Mouse (Mus musculus) gastrocnemius, adult 2 months (tissue): Measurements from ENCODE around the gene Cacna2d2. TPM values are rescaled to one million over a fixed set of nuclear protein-coding genes. Genes with fewer than 3 reads are reported as not detected.
"Not testable (repeated sequence)": the region's sequence is repeated elsewhere in the genome, so short reads cannot be mapped to it uniquely, and the experiment has no call there.

Experiments
- DNase-seq: peaks from one replicate; pipeline ENCODE4 v3.0.0; 2022
- H3K27ac ChIP-seq: fragments of 200-600 bp; 2 replicates; pipeline ENCODE4 v1.8.1; 2022; ENCODE audit warnings: mild to moderate bottlenecking
- H3K4me3 ChIP-seq: fragments of 200-600 bp; 2 replicates; pipeline ENCODE4 v1.8.1; 2022; ENCODE audit warnings: mild to moderate bottlenecking, moderate library complexity
- CTCF ChIP-seq: fragments of 200-600 bp; IDR thresholded peaks from 2 replicates; pipeline ENCODE4 v1.8.1; 2022; ENCODE audit warnings: antibody characterized with exemption, mild to moderate bottlenecking, moderate library complexity
- intact Hi-C: fragments of 180-260 bp; cut with DNase I; formaldehyde crosslinking; loops from one replicate; pipeline ENCODE4 v1.15.1; 2025
- total RNA-seq, 2 experiments: library from RNA; stranded (reverse); gene quantifications; 2 replicates each; pipeline ENCODE4 v1.2.3; 2021

Cacna2d2 gene
- total RNA-seq, 2 experiments from 2014 or later = 0.28 to 0.73 TPM

DNA sequence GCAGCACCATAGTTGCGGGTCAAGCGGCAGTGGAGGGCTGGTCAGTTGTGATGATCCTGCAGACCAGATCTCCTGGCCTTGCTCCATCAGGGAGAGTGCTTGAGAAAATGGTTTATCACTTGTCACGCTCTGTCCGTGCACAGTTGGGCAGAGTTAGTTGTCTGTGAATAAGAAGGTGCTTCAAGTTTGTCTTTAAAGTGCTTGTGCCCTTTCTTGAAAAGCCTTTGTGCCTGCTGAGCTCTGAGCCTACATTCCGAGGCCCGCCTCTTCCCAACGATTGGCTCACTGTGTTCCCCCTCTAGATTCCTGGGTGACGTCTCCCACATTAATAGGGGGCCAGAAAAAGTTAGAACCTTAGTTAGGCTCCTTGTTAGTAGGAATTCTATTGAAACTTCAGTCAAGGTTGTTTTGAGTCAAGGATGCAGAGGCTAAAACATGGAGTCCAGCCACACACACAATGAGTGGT is 152.5 kb downstream of the Cacna2d2 start:
- no peak for TF ChIP-seq CTCF
- DNase-seq = no peak
- Histone ChIP-seq H3K4me3 (peak overlapping the region; percentile 78), H3K27ac (peak overlapping the region; percentile 85)
- intact Hi-C loops = no loop called here

DNA sequence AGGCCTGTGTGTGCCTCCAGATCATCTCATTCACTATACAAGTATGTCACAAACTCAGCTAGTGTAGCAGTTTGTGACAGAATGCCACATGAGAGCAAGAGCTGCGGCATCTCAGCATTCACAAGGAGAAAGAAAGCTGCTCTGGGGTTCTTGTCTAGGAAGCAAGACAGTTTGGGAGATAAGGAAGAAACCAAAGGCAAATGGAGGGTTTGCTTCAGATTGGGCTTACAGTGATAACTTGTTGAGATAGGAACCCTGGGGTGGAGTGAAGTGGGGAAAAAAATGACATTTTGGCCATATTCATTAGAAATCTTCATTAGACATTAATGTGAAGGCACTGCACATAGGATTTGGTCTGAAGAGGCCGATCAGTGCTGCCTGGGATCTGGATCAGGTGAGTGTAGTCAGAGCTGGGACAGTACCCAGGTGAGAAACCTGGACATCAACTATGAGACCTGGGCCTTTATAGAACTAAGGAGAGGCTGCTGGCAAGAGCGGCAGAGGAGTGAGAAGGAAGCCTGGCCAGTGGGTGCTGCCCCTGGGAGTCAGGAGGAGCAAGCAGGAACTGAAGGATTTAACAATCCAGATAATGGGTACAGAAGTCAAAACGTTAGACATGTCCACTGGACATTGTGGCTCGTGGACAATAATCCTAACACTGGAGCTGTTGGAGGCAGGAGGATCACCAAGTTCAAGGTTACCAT is 153.4 kb downstream of the Cacna2d2 start:
- TF ChIP-seq CTCF = no peak
- Histone ChIP-seq H3K27ac (peak overlapping the region; percentile 85; the same call in 1 of the 2 replicates), H3K4me3 (no peak overlapping the region)
- intact Hi-C loops = no loop called here
- no peak for DNase-seq

DNA sequence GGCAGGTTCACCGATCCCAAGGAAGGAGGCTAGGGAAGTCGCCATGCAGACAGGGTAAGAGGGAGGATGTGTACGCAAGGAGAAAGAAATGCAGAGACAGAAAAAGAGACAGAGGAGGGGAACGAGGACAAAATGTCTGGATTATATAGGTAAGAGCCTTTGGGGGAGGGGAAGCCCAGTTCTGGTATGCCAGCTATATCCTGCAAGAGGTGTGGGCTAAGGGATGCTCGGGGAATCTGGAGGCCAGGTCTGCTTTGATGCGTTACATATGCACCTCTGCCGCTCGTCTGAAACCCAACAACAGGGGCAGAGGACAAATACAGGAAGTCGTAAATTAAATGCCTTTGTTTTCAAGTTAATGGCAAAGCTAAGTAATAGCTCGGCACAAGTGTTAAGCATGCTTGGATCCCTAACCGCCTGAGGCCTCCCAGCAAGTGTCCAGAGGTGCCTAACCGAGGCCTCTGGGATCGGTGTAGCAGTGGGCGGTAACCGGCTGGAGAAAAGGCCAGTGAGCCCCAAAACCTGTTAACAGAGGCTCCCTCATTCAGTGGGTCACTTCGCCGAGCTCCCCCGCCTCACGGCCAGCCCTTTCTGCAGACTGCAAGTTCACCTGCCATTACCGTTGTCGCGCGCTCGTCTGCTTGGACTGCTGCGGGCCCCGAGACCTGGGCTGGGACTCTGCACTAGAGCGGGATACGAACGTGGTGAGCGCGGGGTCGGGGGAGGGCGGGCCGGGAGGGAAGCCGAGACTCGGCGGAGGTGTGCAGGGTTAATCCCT is 154.3 kb downstream of the Cacna2d2 start:
- no peak for DNase-seq
- H3K27ac ChIP-seq = peak overlapping the region; percentile 99
- intact Hi-C loops = no loop called here
- H3K4me3 ChIP-seq = peak overlapping the region; percentile 89
- TF ChIP-seq CTCF = no peak

DNA sequence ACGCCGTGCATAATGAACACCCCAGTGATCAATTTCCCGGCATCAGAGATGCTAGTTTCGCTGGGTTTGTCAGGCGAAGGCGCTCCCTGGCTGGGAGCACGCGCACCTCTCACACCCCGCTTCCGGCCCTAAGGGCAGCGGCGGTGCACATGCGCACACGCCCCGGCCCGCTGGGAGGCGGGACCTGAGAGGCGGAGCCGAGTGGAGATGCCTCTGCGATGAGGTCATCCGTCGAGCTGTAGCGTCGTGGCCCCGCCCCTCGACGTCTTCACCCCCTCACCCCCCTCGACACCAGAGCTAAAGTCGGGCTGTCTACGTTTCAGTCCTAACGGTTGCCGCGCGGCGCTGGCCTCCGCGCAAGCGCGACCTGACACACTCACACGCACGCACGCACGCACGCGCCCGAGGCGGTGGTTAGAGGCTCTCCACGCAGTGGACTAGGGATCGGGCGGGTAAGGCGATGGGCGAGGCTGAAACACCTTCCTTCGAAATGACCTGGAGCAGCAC is 155.0 kb downstream of the Cacna2d2 start:
- DNase-seq = peak; percentile 97
- peak overlapping the region; percentile 99 for H3K27ac ChIP-seq
- no peak for TF ChIP-seq CTCF
- peak overlapping the region; percentile 89 for H3K4me3 ChIP-seq
- intact Hi-C loops = no loop called here

DNA sequence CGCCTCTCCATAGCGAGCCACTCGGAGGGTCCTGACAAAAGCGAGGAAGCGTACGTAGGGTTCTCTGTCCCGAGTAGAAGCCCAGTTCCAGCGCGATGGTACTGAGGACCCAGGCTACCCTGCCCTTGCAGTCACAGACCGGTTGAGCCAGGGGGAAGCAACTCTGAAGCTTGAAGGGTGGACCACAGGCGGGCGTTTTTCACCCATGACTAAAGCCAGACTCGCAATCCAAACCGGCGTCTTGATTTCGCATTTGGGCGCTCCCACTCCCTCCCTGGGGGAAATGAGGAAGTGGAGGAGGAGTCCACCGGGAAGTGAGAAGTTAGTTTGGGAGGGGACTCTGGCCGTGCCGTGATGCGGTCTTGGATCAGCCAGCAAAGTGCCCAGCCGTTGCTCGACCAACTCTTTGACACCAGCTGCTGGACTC is 155.6 kb downstream of the Cacna2d2 start:
- intact Hi-C loops = no loop called here
- TF ChIP-seq CTCF = no peak
- DNase-seq = peak; percentile 79
- Histone ChIP-seq H3K27ac (peak overlapping the region; percentile 99), H3K4me3 (peak overlapping the region; percentile 89)

DNA sequence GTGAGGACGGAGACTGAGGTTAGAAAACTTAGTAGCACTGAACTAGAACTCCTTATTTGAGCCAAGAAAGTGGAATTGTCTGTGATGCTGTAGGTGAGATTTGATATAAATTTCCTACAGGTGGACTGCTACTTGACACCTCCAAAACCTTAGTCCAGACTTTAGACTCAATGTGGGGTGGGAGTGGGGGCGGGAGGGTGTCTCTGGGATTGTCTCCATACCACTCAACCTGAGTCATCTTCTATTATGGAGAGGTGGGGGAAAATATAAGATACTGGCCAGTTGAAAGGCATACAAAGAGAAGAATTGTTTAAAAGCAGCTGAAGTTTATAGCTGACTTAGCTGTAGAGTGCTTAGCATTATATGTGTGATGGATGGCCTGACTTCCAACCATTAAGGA is 156.3 kb downstream of the Cacna2d2 start:
- TF ChIP-seq CTCF = no peak
- peak overlapping the region; percentile 89 for H3K4me3 ChIP-seq
- H3K27ac ChIP-seq = peak overlapping the region; percentile 99
- DNase-seq = no peak
- intact Hi-C loops = no loop called here

DNA sequence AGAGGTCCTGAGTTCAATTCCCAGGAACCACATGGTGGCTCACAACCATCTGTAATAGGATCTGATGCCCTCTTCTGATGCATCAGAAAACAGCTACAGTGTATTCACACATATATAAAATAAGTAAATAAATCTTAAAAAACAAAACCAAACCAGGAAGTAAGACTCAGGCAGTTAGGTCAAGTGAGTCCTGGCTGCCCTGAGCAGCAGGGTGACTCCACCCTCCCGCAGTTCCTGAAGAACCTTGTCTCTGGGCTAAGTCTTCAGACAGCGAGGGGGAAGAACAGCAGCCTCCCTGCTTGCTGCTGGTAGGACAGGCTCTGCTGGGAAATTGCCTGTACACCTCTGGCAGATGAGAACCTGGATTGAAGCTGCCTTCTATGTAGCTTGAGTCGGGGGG is 156.9 kb downstream of the Cacna2d2 start:
- peak overlapping the region; percentile 89 for H3K4me3 ChIP-seq
- intact Hi-C loops = no loop called here
- no peak for TF ChIP-seq CTCF
- peak overlapping the region; percentile 99 for H3K27ac ChIP-seq
- no peak for DNase-seq

DNA sequence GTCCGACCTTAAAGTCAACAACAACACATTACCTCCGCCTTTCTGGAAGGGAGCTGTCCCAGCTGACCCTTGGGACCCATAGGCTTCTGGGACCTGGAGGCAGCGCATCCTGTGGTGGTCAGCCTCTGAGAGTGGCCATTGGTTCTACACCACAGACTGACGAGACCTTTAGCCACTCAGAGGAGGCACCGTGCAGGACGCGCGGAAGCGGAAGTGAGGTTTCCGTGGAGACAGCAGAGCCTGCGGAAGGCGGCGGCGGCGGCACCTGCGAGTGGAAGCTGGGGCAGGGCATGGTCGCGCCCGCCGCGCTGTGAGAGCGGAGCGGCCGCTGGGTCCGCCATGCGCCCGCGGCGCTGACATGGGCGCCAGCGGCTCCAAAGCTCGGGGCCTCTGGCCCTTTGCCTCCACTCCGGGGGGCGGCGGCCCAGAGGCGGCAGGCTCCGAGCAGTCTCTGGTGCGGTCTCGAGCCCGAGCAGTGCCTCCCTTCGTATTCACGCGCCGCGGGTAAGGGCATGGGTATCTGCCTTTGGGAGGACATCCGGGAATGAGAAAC is 163.7 kb downstream of the Cacna2d2 start, which contains the start of gene Tusc2:
Gene Tusc2 (plus strand): TSS at position 227 of the 553 bp plus-strand sequence.
- H3K27ac ChIP-seq = peak within 1 kb of the TSS; percentile 94
- intact Hi-C loops = no loop called here
- TF ChIP-seq CTCF = no peak
- DNase-seq = peak; percentile 96
- H3K4me3 ChIP-seq = peak within 1 kb of the TSS; percentile 84

DNA sequence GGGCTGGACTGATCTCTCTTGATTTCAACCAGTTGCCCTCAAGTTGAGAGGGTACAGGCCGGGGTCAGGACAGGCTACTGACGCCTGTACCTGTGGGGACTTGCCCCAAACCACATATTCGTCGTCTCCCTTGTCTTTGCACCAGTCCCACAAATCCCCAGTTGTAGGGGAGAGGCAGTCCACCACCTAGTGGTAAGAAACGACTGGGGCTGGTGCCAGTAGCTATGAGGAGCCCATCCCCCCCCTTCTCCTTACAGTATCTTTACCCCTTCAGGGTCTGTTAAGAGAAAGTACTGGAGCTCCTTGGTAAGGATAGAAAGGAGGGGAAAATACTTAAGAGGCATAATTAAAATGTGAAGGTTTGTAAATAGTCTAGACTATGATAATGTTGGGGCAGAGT is 166.1 kb downstream of the Cacna2d2 start:
- Histone ChIP-seq H3K27ac (peak overlapping the region; percentile 94), H3K4me3 (peak overlapping the region; percentile 62)
- DNase-seq, intact Hi-C loops: not testable (repeated sequence)

DNA sequence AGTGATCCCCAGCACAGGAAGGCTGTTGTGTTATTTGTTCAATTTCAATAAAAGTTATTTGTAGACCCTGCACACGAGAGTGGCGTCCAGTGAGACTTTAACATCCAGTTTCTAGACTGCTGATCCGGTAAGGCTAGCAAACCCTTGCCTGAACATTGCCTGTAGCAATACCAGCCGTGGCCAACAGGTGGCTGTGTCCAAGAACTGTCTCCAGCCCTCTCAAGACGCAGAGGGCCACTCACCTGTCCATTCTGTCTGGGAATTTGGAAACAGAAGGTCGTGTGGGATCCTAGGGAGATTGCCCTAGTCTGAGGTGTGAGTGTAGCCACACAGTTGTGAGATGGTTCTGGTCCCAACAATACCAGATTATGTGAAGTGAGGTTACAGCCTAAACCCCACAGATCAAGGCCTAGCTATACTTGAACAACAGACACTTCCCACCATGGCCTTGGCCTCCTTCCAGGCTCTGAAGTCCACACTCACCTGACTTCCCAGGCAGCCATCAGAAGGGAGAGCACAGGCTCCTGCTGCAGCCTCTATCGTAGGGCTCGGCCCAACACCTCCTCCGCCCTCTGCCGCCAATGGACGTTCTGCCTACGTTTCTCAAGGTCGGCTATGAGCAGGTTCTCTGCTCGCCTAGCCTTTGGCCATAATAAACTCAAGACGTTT is 166.8 kb downstream of the Cacna2d2 start:
- TF ChIP-seq CTCF = peak; percentile 98
- intact Hi-C loops = loop anchor here (2.0 kb wide), 1 partner anchor 47 kb away; no protein-coding TSS in a partner anchor
- peak; percentile 89 for DNase-seq
- Histone ChIP-seq H3K4me3 (peak overlapping the region; percentile 62), H3K27ac (peak overlapping the region; percentile 94)

DNA sequence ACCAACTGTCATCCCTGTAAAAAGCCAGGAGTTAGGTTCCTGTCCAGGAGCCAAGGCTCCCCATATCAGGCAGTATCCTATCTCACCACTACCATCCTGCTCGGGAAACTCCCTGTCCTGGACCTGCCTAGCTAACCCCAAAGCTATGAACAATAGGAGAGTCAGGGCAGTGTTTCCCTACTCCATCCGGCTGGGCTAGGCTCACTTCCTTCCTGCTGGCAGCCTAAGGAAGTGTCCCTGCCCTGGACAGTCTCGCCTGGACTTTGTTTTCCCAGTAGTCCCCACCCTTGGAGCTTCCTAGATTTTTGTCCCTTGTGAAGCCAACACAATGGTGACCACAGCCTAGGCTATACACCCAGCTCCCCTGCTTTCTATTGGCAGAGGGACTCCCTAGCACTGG is 167.4 kb downstream of the Cacna2d2 start:
- TF ChIP-seq CTCF = no peak
- intact Hi-C loops = loop anchor here (2.0 kb wide), 1 partner anchor 46 kb away; no protein-coding TSS in a partner anchor
- H3K4me3 ChIP-seq = peak overlapping the region; percentile 71

DNA sequence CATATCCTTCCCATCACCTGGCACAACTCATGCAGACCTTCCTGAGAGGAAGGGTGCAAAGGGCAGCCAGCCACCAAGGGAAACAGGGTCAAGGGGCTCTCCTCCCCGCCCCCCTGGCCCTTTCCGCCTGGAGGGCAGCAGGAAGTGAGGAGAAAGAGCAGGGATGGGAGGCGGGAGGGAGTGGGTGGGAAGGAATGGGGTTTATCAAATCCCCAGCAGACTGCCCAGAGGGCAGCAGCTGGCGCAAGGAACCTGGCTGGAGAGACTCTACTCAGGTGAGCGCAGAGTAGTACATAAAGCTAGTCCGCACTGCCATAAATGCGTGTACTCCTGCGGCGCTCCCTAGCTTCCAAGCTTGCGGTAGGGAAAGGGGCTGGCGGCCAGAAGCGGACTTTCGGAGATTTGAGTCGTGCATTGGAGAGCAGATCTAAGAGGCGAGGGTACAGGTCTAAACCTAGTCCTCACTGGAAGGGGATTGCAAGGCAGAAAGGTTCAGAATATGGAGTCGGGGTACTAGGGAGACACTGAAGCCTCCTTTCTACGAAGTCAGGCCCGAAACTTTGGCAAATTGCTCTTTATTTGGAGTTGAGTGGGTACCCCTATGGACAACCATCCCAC is 168.4 kb downstream of the Cacna2d2 start, which contains the start of gene Hyal2:
Gene Hyal2 (plus strand): TSS at position 244 of the 618 bp plus-strand sequence.
- Histone ChIP-seq H3K27ac (peak within 1 kb of the TSS; percentile 94), H3K4me3 (peak within 1 kb of the TSS; percentile 71)
- no peak for DNase-seq
- TF ChIP-seq CTCF = no peak
- intact Hi-C loops = loop anchor here (2.0 kb wide), 1 partner anchor 45 kb away; no protein-coding TSS in a partner anchor

More for the DNA sequence above, 167.4 kb downstream of the Cacna2d2 start:
- no peak for DNase-seq
- peak overlapping the region; percentile 94 for H3K27ac ChIP-seq
